Mouse (Mus musculus): ENCODE results near the gene Gm10100. TPM values are rescaled to one million over a fixed set of nuclear protein-coding genes. Genes with fewer than 3 reads are reported as not detected.

The Gm10100 gene
- polyA plus RNA-seq (2014; fragmentation: Illumina TruSeq; extraction: RNeasy Lipid Tissue Mini Kit (QIAGEN cat#74804); ENCODE audit: low read depth, low replicate concordance), result not detected

GRCm38 (mm10) chr10:77726186-77726585 lies at the start of gene Gm10100:
Gene Gm10100 (plus strand): TSS chr10:77726486.

GRCm38 (mm10) chr10:77685895-77686664 lies 40.2 kb upstream of the Gm10100 start, which contains the start of gene Tspear:
Gene Tspear (plus strand): TSS chr10:77686569.

GRCm38 (mm10) chr10:77690356-77690807 lies 35.9 kb upstream of the Gm10100 start, which contains the start of gene Gm19402:
Gene Gm19402 (minus strand): TSS chr10:77690757.

GRCm38 (mm10) chr10:77697133-77697532 lies 29.2 kb upstream of the Gm10100 start, which contains the start of gene Gm9508:
Gene Gm9508 (minus strand): TSS chr10:77697233.

GRCm38 (mm10) chr10:77706326-77706725 lies 20.0 kb upstream of the Gm10100 start, which contains the start of gene Gm10272:
Gene Gm10272 (plus strand): TSS chr10:77706626.

GRCm38 (mm10) chr10:77711157-77711556 lies 15.1 kb upstream of the Gm10100 start, which contains the start of gene Gm10024:
Gene Gm10024 (plus strand): TSS chr10:77711457.

GRCm38 (mm10) chr10:77715507-77715906 lies 10.8 kb upstream of the Gm10100 start, which contains the start of gene Gm10142:
Gene Gm10142 (plus strand): TSS chr10:77715807.

GRCm38 (mm10) chr10:77720299-77720698 lies 6.0 kb upstream of the Gm10100 start, which contains the start of gene Krtap12-1:
Gene Krtap12-1 (plus strand): TSS chr10:77720599.

GRCm38 (mm10) chr10:77741924-77742688 lies 15.8 kb downstream of the Gm10100 start, which contains the start of gene Gm18596:
Gene Gm18596 (minus strand): TSS chr10:77742638.

GRCm38 (mm10) chr10:77751254-77751653 lies 25.0 kb downstream of the Gm10100 start, which contains the start of gene Gm9736:
Gene Gm9736 (minus strand): TSS chr10:77751354.

GRCm38 (mm10) chr10:77759582-77759981 lies 33.3 kb downstream of the Gm10100 start, which contains the start of gene Gm3233:
Gene Gm3233 (minus strand): TSS chr10:77759682.

GRCm38 (mm10) chr10:77771225-77771624 lies 44.9 kb downstream of the Gm10100 start, which contains the start of gene Gm3238:
Gene Gm3238 (minus strand): TSS chr10:77771325.

Other genes starting within 250 kb of the Gm10100 start
- 0.70 TPM for gene Fam207a, start 210.7 kb upstream of the Gm10100 start, polyA plus RNA-seq (2014; fragmentation: Illumina TruSeq; extraction: RNeasy Lipid Tissue Mini Kit (QIAGEN cat#74804); ENCODE audit: low read depth, low replicate concordance)
- 2.5 TPM for gene Itgb2, start 196.2 kb upstream of the Gm10100 start, polyA plus RNA-seq (2014; fragmentation: Illumina TruSeq; extraction: RNeasy Lipid Tissue Mini Kit (QIAGEN cat#74804); ENCODE audit: low read depth, low replicate concordance)
- gene Pttg1ip, start 144.8 kb upstream of the Gm10100 start, polyA plus RNA-seq (2014; fragmentation: Illumina TruSeq; extraction: RNeasy Lipid Tissue Mini Kit (QIAGEN cat#74804); ENCODE audit: low read depth, low replicate concordance), result 126 TPM
- gene Sumo3, start 120.4 kb upstream of the Gm10100 start, polyA plus RNA-seq (2014; fragmentation: Illumina TruSeq; extraction: RNeasy Lipid Tissue Mini Kit (QIAGEN cat#74804); ENCODE audit: low read depth, low replicate concordance), result 72.3 TPM
- 6.2 TPM for gene Gm49325, start 120.3 kb upstream of the Gm10100 start, polyA plus RNA-seq (2014; fragmentation: Illumina TruSeq; extraction: RNeasy Lipid Tissue Mini Kit (QIAGEN cat#74804); ENCODE audit: low read depth, low replicate concordance)
- 11.6 TPM for gene Ube2g2, start 104.2 kb upstream of the Gm10100 start, polyA plus RNA-seq (2014; fragmentation: Illumina TruSeq; extraction: RNeasy Lipid Tissue Mini Kit (QIAGEN cat#74804); ENCODE audit: low read depth, low replicate concordance)
- gene Tspear, start 39.9 kb upstream of the Gm10100 start, polyA plus RNA-seq (2014; fragmentation: Illumina TruSeq; extraction: RNeasy Lipid Tissue Mini Kit (QIAGEN cat#74804); ENCODE audit: low read depth, low replicate concordance), result not detected
- gene Gm19402, start 35.7 kb upstream of the Gm10100 start, polyA plus RNA-seq (2014; fragmentation: Illumina TruSeq; extraction: RNeasy Lipid Tissue Mini Kit (QIAGEN cat#74804); ENCODE audit: low read depth, low replicate concordance), result not detected
- gene Gm9508, start 29.3 kb upstream of the Gm10100 start, polyA plus RNA-seq (2014; fragmentation: Illumina TruSeq; extraction: RNeasy Lipid Tissue Mini Kit (QIAGEN cat#74804); ENCODE audit: low read depth, low replicate concordance), result not detected
- not detected for gene Gm10272, start 19.9 kb upstream of the Gm10100 start, polyA plus RNA-seq (2014; fragmentation: Illumina TruSeq; extraction: RNeasy Lipid Tissue Mini Kit (QIAGEN cat#74804); ENCODE audit: low read depth, low replicate concordance)
- not detected for gene Gm10024, start 15.0 kb upstream of the Gm10100 start, polyA plus RNA-seq (2014; fragmentation: Illumina TruSeq; extraction: RNeasy Lipid Tissue Mini Kit (QIAGEN cat#74804); ENCODE audit: low read depth, low replicate concordance)
- not detected for gene Gm10142, start 10.7 kb upstream of the Gm10100 start, polyA plus RNA-seq (2014; fragmentation: Illumina TruSeq; extraction: RNeasy Lipid Tissue Mini Kit (QIAGEN cat#74804); ENCODE audit: low read depth, low replicate concordance)
- not detected for gene Krtap12-1, start 5.9 kb upstream of the Gm10100 start, polyA plus RNA-seq (2014; fragmentation: Illumina TruSeq; extraction: RNeasy Lipid Tissue Mini Kit (QIAGEN cat#74804); ENCODE audit: low read depth, low replicate concordance)
- not detected for gene Gm18596, start 16.2 kb downstream of the Gm10100 start, polyA plus RNA-seq (2014; fragmentation: Illumina TruSeq; extraction: RNeasy Lipid Tissue Mini Kit (QIAGEN cat#74804); ENCODE audit: low read depth, low replicate concordance)
- gene Gm9736, start 24.9 kb downstream of the Gm10100 start, polyA plus RNA-seq (2014; fragmentation: Illumina TruSeq; extraction: RNeasy Lipid Tissue Mini Kit (QIAGEN cat#74804); ENCODE audit: low read depth, low replicate concordance), result not detected
- not detected for gene Gm3233, start 33.2 kb downstream of the Gm10100 start, polyA plus RNA-seq (2014; fragmentation: Illumina TruSeq; extraction: RNeasy Lipid Tissue Mini Kit (QIAGEN cat#74804); ENCODE audit: low read depth, low replicate concordance)
- not detected for gene Gm3238, start 44.8 kb downstream of the Gm10100 start, polyA plus RNA-seq (2014; fragmentation: Illumina TruSeq; extraction: RNeasy Lipid Tissue Mini Kit (QIAGEN cat#74804); ENCODE audit: low read depth, low replicate concordance)
- not detected for gene Gm7138, start 50.5 kb downstream of the Gm10100 start, polyA plus RNA-seq (2014; fragmentation: Illumina TruSeq; extraction: RNeasy Lipid Tissue Mini Kit (QIAGEN cat#74804); ENCODE audit: low read depth, low replicate concordance)
- not detected for gene Gm3250, start 56.1 kb downstream of the Gm10100 start, polyA plus RNA-seq (2014; fragmentation: Illumina TruSeq; extraction: RNeasy Lipid Tissue Mini Kit (QIAGEN cat#74804); ENCODE audit: low read depth, low replicate concordance)
- not detected for gene Gm7137, start 61.7 kb downstream of the Gm10100 start, polyA plus RNA-seq (2014; fragmentation: Illumina TruSeq; extraction: RNeasy Lipid Tissue Mini Kit (QIAGEN cat#74804); ENCODE audit: low read depth, low replicate concordance)
- not detected for gene Gm9639, start 68.6 kb downstream of the Gm10100 start, polyA plus RNA-seq (2014; fragmentation: Illumina TruSeq; extraction: RNeasy Lipid Tissue Mini Kit (QIAGEN cat#74804); ENCODE audit: low read depth, low replicate concordance)
- not detected for gene Gm19668, start 72.6 kb downstream of the Gm10100 start, polyA plus RNA-seq (2014; fragmentation: Illumina TruSeq; extraction: RNeasy Lipid Tissue Mini Kit (QIAGEN cat#74804); ENCODE audit: low read depth, low replicate concordance)
- gene Gm9507, start 85.4 kb downstream of the Gm10100 start, polyA plus RNA-seq (2014; fragmentation: Illumina TruSeq; extraction: RNeasy Lipid Tissue Mini Kit (QIAGEN cat#74804); ENCODE audit: low read depth, low replicate concordance), result not detected
- not detected for gene Gm2696, start 88.2 kb downstream of the Gm10100 start, polyA plus RNA-seq (2014; fragmentation: Illumina TruSeq; extraction: RNeasy Lipid Tissue Mini Kit (QIAGEN cat#74804); ENCODE audit: low read depth, low replicate concordance)
- gene Krtap10-4, start 100.6 kb downstream of the Gm10100 start, polyA plus RNA-seq (2014; fragmentation: Illumina TruSeq; extraction: RNeasy Lipid Tissue Mini Kit (QIAGEN cat#74804); ENCODE audit: low read depth, low replicate concordance), result not detected
- not detected for gene Krtap10-10, start 109.5 kb downstream of the Gm10100 start, polyA plus RNA-seq (2014; fragmentation: Illumina TruSeq; extraction: RNeasy Lipid Tissue Mini Kit (QIAGEN cat#74804); ENCODE audit: low read depth, low replicate concordance)
- gene Gm36176, start 120.3 kb downstream of the Gm10100 start, polyA plus RNA-seq (2014; fragmentation: Illumina TruSeq; extraction: RNeasy Lipid Tissue Mini Kit (QIAGEN cat#74804); ENCODE audit: low read depth, low replicate concordance), result not detected
- not detected for gene Gm10318, start 126.4 kb downstream of the Gm10100 start, polyA plus RNA-seq (2014; fragmentation: Illumina TruSeq; extraction: RNeasy Lipid Tissue Mini Kit (QIAGEN cat#74804); ENCODE audit: low read depth, low replicate concordance)
- not detected for gene Gm3285, start 135.5 kb downstream of the Gm10100 start, polyA plus RNA-seq (2014; fragmentation: Illumina TruSeq; extraction: RNeasy Lipid Tissue Mini Kit (QIAGEN cat#74804); ENCODE audit: low read depth, low replicate concordance)
- 1.7 TPM for gene Lrrc3, start 176.1 kb downstream of the Gm10100 start, polyA plus RNA-seq (2014; fragmentation: Illumina TruSeq; extraction: RNeasy Lipid Tissue Mini Kit (QIAGEN cat#74804); ENCODE audit: low read depth, low replicate concordance)
- not detected for gene Trpm2, start 244.1 kb downstream of the Gm10100 start, polyA plus RNA-seq (2014; fragmentation: Illumina TruSeq; extraction: RNeasy Lipid Tissue Mini Kit (QIAGEN cat#74804); ENCODE audit: low read depth, low replicate concordance)